Mouse (Mus musculus) brain, adult 2 months (tissue): ENCODE measurements around the gene Fam166b.

Experiments
- DNase-seq: peaks from one replicate; pipeline ENCODE4 v3.0.0; 2011; ENCODE audit warnings: low read depth, low spot score

The Fam166b gene

DNA sequence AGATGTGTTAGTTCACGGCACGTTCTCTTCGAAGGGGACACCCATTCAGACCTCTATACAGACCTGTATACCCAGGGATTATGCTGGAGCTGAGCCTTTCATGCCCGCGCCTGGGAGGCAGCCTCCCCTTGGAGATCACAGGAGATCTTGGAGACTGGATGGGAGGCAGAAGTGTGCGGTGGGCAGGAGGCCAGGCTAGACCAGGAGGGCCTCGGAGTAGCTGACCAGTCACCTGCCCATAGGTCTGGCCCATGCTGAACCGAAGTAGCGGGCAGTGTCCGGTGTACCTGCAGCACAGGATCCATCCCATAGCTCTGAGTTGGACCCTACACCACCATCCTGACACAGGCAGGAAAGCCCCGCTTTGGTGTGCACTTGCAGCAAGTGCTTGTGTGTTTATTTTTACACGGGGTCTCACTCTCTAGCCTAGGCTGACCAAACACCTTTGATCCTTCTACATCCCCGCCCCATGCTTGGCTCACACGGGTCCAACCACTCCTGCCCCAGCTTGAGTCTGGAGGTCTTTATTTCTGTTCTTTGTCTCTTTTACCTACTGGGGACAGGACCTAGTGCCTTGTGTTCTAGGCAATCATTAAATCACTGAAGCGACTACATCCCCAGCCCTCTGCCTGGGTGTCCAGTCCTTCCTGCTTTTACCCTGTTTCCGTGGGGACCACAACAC is 613 bp downstream of the Fam166b start:
- no peak for DNase-seq

DNA sequence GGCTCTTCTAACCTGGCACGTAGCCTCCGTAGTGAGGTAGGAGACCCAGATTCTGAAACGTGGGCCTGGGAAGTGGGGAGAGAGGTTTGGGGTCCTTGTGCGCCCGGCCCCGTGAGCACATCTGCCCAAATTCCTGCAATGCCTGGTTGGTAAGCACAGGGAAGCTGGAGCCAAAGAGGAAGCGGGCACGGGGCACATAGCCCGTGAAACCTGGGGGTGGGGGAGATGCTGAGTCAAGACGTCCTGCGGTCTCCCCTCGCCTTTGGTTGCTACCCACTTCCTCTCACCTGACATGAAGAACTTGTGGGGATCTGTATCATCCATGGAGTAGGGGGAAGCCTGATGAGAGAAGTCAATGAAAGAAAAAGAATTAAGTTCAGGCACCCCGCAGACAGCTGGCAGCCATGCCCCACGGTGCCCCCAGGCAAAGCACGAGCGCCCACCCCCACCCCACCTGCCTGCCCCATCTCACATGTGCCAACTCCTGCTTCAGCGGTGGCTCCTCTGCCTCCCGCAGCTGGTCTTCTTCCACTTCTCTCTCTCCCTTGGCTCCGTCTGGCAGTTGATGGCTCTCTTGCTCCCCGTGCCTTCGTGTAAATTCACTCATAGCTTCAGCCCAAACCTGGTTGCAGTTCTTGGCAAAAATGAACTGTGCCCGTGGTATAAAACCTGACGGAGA is 1.3 kb downstream of the Fam166b start:
- no peak for DNase-seq

DNA sequence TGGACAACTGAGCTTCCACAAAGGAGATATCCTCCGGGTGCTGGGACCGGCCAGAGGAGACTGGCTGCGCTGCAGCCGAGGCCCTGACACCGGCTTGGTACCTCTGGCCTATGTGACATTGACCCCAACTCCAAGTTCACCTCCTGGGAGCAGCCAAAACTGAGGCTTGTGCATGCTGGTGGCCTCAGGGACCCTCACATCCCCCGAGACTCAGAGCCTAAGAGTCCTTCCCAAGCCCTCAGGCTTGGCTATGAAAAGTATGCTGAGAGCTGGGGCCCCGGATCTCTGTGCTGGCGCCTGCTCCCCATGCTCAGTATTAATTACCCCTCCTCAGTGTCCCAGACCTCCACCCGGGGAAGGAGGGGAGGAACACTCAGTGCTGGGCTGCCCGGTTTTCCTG is 2.4 kb downstream of the Fam166b start:
- DNase-seq: no peak

DNA sequence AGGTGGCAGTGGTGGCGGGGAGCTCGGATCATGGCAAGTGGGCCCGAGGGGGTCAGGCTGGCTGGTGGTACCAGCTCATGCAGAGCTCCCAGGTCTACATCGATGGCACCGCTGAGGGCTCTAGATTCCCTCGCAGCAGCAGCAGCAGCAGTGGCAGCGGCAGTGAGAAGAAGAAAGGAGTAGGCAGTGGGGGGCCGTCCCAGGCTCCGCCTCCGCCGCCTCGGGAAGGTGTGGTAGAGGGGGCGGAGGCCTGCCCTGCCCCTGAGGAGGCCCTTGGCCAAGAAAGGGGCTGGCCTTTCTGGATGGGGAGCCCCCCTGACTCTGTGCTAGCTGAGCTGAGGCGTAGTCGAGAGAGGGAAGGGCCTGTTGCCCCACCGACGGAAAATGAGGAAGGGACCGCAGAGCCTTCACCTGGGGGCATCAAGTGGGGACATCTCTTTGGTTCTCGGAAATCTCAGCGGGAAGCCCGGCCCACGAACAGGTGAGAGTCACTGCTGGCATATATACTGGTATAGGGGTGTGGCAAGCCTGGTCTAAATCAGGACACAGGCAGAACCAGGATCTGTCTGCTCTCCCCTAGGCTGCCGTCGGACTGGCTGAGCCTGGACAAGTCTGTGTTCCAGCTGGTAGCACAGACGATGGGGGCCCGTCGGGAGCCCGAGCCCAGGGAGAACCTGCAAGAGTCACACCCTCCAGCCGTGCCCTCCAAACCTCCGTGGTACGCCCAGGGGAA is 3.1 kb downstream of the Fam166b start:
- no peak for DNase-seq

DNA sequence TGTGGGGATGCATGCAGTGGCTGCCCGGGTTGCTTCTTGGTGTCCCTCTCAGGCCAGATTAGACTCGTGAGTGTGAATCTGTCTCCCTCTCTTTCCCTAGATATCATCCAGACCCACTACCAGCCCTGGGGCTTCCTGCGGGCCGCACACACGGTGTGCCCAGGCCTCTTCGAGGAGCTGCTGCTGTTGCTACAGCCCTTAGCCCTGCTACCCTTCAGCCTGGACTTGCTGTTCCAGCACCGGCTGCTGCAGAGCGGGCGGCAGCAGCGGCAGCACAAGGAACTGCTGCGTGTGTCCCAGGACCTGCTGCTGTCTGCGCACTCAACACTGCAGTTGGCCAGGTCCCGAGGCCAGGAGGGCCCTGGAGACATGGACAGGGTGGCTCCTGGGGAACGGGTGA is 3.7 kb downstream of the Fam166b start:
- DNase-seq: no peak

DNA sequence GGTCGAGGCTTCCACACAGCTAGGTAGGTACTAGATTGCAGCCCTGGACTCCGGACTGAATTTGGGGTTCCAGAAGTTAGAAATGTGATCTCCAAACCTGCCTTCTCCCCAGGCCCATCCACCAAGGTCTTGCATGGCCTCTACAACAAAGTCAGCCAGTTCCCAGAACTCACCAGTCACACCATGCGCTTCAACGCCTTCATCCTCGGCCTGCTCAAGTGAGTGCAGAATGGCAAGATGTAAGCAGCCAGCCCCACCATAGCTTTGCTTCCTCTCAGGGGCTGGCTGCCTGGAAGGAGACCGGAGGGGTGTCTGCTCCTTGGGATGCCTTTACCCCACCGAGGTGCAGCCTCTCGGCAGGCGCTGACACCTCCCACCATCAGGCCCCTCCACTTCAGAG is 4.9 kb downstream of the Fam166b start:
- DNase-seq: no peak

DNA sequence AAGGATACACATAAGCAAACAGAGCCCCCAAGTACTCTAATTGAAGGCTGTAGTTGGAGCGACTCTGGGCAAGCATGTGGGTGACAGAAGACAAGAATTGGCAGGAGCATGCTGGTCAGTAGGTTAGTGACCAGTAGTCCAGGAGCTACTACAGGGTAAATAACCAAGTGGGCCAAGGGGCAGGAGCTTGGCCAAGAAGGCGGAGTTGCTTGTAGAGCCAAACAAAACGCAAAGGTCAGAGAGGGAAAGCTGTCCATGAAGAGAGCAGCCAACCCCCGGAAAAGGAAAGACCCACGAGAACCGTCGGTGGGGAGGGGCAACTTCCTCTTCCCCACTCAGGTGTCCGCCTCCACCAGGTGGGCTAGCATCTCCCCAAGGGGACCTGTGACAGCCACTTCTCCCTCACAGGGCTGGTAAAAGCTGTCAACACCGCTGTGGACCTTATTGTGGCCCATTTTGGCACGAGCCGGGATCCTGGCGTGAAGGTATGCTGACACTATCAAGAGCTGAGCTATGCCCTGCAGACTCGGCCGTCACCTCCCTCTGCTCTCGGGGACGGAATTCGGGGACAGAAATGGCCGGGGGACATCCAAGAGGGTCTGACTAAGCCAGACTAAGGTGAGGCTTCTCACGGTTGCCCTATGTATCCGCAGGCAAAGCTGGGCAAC is 5.5 kb downstream of the Fam166b start:
- no peak for DNase-seq

DNA sequence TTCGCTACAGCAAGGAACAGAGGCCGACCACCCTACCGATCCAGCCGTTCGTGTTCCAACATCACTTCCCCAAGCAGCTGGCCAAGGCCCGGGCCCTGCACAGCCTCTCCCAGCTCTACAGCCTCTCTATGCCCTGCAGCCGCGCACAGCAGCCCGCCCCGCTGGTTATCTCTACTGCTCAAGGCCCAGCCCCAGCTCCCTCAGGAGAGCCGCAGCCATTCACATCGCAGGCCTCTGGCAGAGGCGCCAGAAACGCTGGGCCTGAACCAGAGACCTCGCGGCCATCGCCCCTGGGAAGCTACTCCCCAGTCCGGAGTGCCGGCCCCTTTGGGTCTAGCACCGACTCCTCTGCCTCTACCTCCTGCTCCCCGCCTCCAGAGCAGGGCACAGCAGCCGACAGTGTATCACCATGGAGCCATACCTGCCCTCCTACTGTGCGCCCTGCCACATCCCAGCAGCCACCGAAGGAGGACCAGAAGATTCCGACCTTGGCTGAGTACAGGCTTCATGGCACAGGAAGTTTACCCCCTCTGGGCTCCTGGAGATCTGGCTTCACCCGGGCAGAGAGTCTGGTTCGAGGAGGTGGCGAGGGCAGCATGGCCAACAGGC is 7.2 kb downstream of the Fam166b start:
- DNase-seq: no peak

DNA sequence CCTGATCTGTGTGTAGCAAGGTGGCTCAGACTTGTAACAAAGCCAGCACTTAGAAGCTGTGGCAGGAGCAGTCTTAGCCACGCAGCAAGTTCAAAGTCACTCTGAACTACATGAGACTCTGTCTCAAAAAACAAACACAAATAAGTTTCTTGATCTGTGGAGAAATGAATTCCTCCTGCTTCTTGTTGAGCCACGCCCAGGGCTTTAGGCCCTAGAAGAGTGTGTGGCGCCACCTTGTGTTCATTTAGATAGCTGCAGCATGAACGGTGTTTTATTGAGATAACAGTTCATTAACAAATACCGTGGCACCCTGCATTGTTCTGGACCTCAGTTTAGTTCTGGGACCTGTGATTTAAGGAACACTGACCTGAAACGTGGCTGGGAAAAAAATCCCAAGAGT is 8.6 kb downstream of the Fam166b start:
- DNase-seq: peak; percentile 88

DNA sequence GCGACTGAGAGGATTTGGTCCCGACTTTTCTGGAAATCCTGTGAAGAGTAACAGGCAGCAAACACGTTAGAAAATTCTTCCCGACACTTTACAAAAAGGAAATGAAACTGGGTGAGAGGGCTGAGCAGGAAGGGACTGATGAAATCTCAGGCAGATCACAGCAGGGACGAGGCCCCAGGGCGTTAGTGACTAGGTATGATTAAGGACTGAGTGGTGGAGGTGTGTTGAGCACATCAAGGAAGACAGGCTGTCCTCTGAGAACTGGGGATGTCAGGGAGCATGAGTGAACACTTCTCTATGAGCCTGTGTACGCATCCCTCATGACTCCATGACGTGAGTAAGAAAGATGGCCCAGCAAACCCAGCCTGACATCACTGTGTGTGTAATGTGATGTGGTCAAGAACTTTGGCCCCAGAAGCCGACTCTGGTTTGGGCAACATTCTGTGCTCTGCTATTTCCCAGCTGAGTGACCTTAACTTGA is 9.1 kb downstream of the Fam166b start:
- no peak for DNase-seq

DNA sequence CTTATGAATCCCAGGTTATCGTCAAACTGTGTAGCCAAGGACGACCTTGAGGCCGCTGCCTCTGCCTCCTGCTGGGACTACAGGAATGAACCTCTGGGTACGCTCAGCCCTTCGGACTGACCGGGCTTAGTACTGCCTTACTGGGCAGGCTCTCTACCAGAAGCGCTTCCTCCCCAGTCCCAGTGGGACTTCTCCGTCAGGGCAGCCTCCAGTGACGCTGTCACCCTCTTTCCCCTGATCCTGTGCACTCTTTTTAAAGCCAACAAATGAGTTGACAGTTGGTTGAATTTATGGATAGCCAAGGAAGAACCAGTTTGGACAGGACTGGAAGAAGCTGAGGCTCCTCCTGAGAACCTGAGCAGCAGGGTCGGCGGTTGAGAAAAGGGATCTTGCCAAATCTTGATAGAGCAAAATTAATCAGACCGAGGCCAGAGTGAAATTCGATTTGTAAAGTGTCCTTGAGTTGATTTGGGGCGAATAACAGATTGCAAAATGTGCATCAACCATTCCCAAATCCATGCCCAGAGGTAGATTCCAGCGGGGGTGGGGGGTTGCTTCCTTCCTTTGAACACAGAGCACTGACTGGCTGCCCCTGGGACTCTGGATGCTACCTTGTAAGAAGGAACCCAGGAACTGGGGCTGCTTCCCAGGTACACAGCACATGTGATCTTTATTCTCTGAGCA is 9.8 kb downstream of the Fam166b start:
- no peak for DNase-seq

DNA sequence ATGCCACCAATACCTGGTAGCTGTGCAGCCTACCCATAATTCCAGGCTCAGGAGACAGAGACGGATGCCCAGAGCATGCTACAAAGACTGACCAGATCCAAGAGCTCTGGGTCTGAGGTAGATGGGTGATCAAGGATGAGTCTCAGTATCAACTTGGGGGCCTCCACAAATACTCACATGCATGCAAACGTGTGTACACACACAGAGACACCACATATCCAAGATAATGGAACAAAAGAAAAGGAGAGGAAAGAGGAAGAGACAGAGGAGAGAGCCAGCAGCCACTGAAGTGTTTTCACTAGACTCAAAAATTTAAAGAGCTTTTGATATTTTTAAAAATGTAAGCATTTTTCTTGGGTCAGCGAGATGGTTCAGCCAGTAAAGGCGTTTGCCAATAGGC is 10.5 kb downstream of the Fam166b start:
- DNase-seq: no peak

DNA sequence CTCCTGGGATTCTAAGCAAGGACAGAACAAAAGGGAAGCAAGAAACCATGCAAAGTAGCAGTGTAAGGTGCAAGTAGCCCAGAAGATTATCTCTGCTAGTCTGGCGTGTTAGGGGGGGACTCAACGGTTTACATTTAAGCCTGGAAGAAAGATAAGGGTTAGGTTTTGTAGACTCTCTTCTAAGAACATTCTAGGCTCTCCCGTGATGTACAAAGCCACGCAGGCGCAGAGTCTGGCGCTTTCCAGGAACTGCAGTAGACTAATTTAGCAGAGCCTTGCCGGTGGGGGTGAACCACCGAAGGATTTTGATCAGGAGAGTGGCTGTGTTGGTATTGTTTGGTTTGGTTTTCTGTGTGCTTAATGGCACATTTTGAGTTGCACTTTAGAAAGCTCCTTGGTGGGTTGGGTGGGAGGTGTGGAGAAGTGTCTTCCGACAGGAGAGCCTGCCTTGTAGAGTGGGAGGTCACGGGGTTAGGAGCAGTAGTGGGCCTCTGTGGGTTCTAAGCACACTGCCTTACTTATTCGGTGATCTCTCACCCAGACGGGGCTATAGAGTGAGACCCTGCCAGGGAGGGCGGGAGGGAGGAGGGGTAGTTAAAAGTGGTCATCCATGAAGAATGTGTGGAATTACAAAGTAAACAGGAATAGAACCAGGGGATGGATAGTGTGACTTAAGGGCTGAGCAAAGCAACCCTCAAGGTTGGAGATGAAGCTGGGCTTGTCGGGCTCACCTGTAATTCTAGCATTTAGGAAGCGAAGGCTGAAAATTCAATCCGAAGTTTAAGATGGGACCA is 11.5 kb downstream of the Fam166b start:
- peak; percentile 55 for DNase-seq

DNA sequence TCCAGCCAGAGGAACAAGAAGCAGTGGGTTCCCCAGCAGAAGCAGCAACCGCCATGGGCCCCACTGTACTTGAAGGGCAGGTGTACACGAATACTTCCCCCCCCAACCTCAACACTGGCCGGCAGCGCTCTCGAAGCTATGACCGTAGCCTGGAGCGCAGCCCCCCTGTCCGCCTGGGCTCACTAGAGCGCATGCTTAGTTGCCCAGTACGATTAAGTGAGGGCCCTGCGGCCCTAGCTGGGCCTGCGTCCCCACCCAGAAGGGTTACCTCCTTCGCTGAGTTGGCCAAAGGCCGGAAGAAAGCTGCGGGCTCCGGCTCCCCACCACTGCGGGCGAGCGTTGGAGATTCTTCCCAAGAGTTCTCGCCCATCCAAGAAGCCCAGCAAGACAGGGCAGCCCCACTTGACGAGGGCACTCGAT is 12.9 kb downstream of the Fam166b start:
- no peak for DNase-seq

DNA sequence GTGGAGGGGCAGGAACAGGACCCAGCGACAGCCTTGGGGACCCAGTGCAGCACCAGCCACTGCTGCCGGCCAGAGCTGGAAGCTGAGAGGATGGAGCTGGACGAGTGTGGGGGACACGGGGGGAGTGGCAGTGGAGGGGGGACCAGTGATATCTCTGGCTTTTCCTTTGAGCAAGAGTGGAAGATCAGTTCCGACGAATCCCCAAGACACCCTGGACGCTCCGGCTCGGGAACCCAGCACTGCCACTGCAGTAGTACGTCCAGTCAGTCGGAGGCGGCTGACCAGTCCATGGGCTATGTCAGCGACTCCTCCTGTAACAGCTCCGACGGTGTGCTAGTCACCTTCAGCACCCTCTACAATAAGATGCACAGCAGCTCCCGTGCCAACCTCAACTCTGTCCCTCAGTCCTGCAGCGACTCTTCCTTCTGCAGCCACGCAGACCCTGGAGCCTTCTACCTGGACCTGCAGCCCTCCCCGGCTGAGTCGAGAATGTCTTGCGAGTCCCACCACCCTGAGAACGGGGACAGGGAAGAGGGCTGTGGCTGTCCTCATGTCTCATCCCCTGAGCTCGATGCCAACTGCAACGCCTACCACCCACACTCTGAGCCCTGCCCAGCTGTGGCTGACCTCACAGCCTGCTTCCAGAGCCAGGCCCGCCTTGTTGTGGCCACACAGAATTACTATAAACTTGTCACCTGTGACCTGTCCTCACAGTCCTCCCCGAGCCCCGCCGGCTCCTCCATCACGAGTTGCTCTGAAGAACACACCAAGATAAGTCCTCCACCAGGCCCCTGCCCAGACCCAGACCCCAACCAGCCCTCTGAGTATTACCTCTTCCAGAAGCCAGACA is 13.5 kb downstream of the Fam166b start:
- DNase-seq: no peak

DNA sequence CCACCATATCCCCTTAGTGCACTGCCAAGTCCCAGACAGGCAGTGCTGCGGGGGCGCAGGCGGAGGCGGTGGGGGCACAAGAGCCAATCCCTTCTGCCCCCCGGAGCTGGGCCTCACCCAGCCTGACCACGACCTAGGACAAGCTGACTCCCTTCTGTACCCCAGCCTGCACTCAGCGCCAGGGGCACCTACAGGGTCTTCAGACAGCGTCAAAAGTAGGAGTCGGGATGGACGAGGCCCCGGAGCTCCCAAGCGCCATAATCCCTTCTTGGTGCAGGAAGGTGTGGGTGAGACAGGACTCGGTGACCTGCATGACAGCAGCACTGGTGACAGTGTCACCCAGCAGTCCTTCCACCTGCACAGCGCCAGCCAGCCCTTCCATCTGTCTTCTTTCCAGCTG is 14.2 kb downstream of the Fam166b start:
- no peak for DNase-seq

DNA sequence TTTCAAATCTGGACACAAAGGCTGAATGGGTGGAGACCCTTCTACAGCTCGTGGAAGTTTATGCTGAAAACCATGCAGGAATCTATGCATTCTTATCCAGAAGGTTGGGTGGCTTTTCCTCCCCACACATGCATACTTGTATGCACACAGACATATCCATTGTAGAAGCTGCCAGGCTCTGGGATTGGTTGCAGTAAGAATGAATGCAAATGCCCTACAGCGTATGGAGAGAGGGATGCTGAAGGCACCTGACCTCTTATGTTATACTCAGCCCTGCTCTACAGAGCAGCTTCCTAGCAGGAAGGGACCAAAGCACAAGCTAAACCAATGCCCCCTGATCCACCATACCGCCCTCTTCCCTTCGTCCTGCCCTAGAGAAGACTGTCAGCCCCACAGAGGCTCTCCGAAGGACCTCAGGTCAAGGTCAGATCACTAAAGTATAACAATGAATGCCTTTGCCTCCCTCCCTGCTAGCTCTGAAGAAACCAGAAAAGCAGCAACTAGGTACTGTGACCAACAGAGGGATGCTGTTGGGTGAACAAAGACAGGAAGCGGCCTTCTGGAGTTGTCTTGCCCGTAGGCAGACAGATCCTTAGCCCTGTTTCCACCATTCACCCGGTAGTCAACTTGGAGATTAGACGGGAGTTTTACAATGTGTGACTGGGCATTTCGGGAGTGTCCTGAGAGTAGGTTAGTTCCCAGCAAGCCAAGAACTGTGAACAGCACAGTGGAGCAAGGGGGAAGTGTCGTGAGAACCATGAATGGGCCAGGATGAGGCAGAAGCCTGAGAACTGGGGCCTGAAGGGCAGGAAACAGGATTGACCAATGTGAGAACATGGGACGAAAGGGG is 21.6 kb downstream of the Fam166b start:
- DNase-seq: peak; percentile 65

DNA sequence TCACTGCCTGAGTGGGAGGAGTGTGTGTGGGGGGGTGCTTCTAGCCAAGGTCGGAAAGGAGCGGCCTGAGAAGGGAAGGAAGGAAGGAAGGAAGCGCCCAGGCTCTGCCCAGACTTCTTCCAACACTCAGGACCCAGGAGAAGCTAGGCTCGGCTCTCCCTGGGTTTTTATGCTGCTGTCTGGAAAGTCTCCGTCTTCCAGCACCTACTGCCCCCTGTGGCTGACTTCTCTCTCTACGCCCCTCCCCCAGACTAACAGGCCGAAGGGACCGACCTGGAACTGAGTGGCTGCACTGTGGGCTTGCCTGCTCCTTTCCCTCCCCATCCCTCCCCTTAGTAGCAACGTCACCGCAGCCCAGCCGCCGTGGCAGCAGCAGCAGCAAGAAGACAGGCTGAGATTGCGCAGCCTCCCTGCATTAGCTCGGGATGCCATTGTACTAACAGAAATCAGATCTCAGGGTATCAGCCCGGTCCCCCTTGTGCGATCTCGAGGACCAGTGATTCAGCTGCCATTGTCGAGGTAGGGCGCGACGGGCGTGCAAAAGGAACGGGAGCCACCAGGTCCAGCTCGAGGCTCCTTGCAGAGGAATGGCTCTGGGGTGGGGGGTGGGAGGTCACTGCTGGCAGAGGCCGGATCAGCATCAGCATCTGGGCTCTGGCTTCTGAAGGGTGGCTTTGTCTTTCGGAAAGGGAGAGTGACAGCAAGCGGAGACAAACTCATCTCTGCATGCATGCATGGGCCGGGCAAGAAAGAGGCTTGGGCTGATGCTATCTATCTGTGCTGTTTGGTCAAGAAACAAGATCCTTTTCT is 22.6 kb downstream of the Fam166b start:
- peak; percentile 94 for DNase-seq
